8 mouse cellular contexts compared by ENCODE assay signal in the genomic region with DNA sequence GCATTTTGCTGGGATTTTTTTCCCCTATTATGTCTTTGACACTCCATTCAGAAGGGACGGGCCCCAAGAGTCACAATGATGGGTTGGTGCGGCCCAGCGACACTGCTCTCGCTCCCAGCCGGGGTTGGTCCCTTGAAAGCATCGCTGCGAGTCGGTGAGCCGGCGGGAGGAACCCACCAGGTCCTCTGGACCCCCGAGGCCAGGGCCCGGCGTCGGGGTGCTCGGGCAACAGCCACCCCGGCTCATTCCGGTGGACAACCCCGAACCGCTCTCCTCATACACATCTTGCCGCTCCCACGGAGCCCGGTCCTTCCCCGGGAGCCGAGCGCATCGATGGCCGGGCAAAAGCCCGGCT. TPM values are rescaled to one million over a fixed set of nuclear protein-coding genes. Genes with fewer than 3 reads are reported as not detected.
DNase-seq lines count a peak whose midpoint lies in the region; ATAC-seq and TF ChIP-seq lines count a peak whose summit lies in the region.

No protein-coding gene starts in this region.

- H3K4me3 ChIP-seq in layer of hippocampus, adult 2 months = peak overlapping the region; percentile 100
- peak overlapping the region; percentile 90 for H3K4me3 ChIP-seq in embryonic facial prominence, embryonic 12.5 days
- peak overlapping the region; percentile 92 for H3K4me3 ChIP-seq in myocyte

- no peaks in the 10 kb centered on the region for H3K9me3 ChIP-seq in embryonic facial prominence, embryonic 12.5 days

- WGBS in embryonic facial prominence, embryonic 12.5 days = under 1% methylated on average over 28 of the region's 28 CpGs

- H3K9ac ChIP-seq in embryonic facial prominence, embryonic 12.5 days = peak overlapping the region; percentile 94

- no peak for DNase-seq in layer of hippocampus, adult 2 months (ENCODE audit: low spot score in 2 of 2)
- DNase-seq in layer of hippocampus, adult 11-12 months (ENCODE audit: low spot score) = no peak
- no peak for DNase-seq in cerebellum, adult 18-20 months
- no peak for DNase-seq in gastrocnemius, postnatal 36 days
- no peak for DNase-seq in cerebellum, adult 11 months

- ATAC-seq in embryonic facial prominence, embryonic 12.5 days (ENCODE audit: insufficient number of reproducible peaks, insufficient read depth, low FRiP score, low TSS enrichment) = peak; percentile 45
- ATAC-seq in inflammation-experienced regulatory T-cells, adult 6 months = peak; percentile 18

- peak overlapping the region; percentile 98 for H3K27ac ChIP-seq in layer of hippocampus, adult 2 months
- peak overlapping the region; percentile 96 for H3K27ac ChIP-seq in embryonic facial prominence, embryonic 12.5 days

- intact Hi-C loops in gastrocnemius, postnatal 36 days (cut with DNase I) = no loop called here

- TF ChIP-seq CTCF in layer of hippocampus, adult 2 months (conservative IDR thresholded peaks at IDR 0.05) = no peak

- H3K27me3 ChIP-seq in embryonic facial prominence, embryonic 12.5 days = no peaks in the 10 kb centered on the region
- H3K27me3 ChIP-seq in myocyte (ENCODE audit: control insufficient read depth, insufficient read depth, insufficient read length) = no peaks in the 10 kb centered on the region

- TF ChIP-seq POLR2A in myocyte (IDR thresholded peaks at IDR 0.05; ENCODE audit: insufficient read length, low read depth) = no peak

- peaks cover 51% of the 10 kb centered on the region for H3K79me2 ChIP-seq in myocyte (ENCODE audit: control insufficient read depth, insufficient read depth)

- no peaks in the 10 kb centered on the region for H3K36me3 ChIP-seq in embryonic facial prominence, embryonic 12.5 days
- no peaks in the 10 kb centered on the region for H3K36me3 ChIP-seq in myocyte (ENCODE audit: control insufficient read depth, insufficient read depth)

- H3K4me2 ChIP-seq in embryonic facial prominence, embryonic 12.5 days (replicated peaks) = peak overlapping the region; percentile 90
- peak overlapping the region; percentile 97 for H3K4me2 ChIP-seq in myocyte (ENCODE audit: low read depth)

- peak overlapping the region; percentile 99 for H3ac ChIP-seq in myocyte (ENCODE audit: control insufficient read depth, insufficient read length)

- peaks cover 22% of the 10 kb centered on the region for H3K4me1 ChIP-seq in embryonic facial prominence, embryonic 12.5 days

TF ChIP-seq in myocyte, 11 proteins besides CTCF, POLR2A, EP300 and RAD21:
- TF ChIP-seq E2F4 (IDR thresholded peaks at IDR 0.05; ENCODE audit: insufficient read depth) (no peak), REST (IDR thresholded peaks at IDR 0.05; ENCODE audit: insufficient read depth, insufficient read length) (no peak), TCF3 (IDR thresholded peaks at IDR 0.05; ENCODE audit: insufficient read length, low read depth) (no peak), MAX (IDR thresholded peaks at IDR 0.05; ENCODE audit: low read depth) (no peak), USF1 (IDR thresholded peaks at IDR 0.05; ENCODE audit: low read depth) (no peak), MYOG (IDR thresholded peaks at IDR 0.05; ENCODE audit: control insufficient read depth in 1 of 3, insufficient read depth in 1 of 3, insufficient read length in 2 of 3, low read depth in 2 of 3) (no peak), TCF12 (IDR thresholded peaks at IDR 0.05; ENCODE audit: insufficient read depth, poor library complexity, severe bottlenecking) (no peak), CEBPB (IDR thresholded peaks at IDR 0.05; ENCODE audit: insufficient read depth, poor library complexity, severe bottlenecking) (no peak), SRF (IDR thresholded peaks at IDR 0.05; ENCODE audit: control insufficient read depth, insufficient read length, low read depth) (no peak), MYOD1 (IDR thresholded peaks at IDR 0.05; ENCODE audit: control insufficient read depth in 1 of 3, insufficient read length in 2 of 3, low read depth in 2 of 3) (no peak), POLR2AphosphoS2 (IDR thresholded peaks at IDR 0.05; ENCODE audit: insufficient read length, low read depth) (no peak)

RNA-seq across cellular contexts. Expression of a gene that starts 3.2 kb away (rescaled TPM):
- total RNA-seq in layer of hippocampus, adult 2 months (2021) = 10 to 100 TPM; 61.4 to 61.5 TPM
- polyA plus RNA-seq in embryonic facial prominence, embryonic 12.5 days (2016; fragmentation: Nextera tagmentation; extraction: Ambion mirVana) = 44.0 and 45.8 TPM in 2 replicates
- polyA plus RNA-seq in inflammation-experienced regulatory T-cells, adult 6 months (2017; shearing (Covaris generic)) = 10 to 100 TPM; 29.1 to 34.6 (median 34.4) TPM
- 10.2 TPM for polyA plus RNA-seq in myocyte (2012; fragmentation: generic; extraction: Trizol)
- total RNA-seq in gastrocnemius, postnatal 36 days (2021) = 10 to 100 TPM; 61.5 to 71.1 TPM

RNA-seq across cellular contexts. Expression of a gene that starts 39.4 kb away (rescaled TPM):
- 1 to 10 TPM; 1.9 to 2.2 TPM for total RNA-seq in layer of hippocampus, adult 2 months (2021)
- polyA plus RNA-seq in embryonic facial prominence, embryonic 12.5 days (2016; fragmentation: Nextera tagmentation; extraction: Ambion mirVana) = 0.97 and 1.3 TPM in 2 replicates
- polyA plus RNA-seq in inflammation-experienced regulatory T-cells, adult 6 months (2017; shearing (Covaris generic)) = not detected
- not detected for polyA plus RNA-seq in myocyte (2012; fragmentation: generic; extraction: Trizol)
- not detected for total RNA-seq in gastrocnemius, postnatal 36 days (2021)

RNA-seq across cellular contexts. Expression of a gene that starts 56.5 kb away (rescaled TPM):
- 10 to 100 TPM; 63.2 to 65.6 TPM for total RNA-seq in layer of hippocampus, adult 2 months (2021)
- 89.4 and 91.0 TPM in 2 replicates for polyA plus RNA-seq in embryonic facial prominence, embryonic 12.5 days (2016; fragmentation: Nextera tagmentation; extraction: Ambion mirVana)
- polyA plus RNA-seq in inflammation-experienced regulatory T-cells, adult 6 months (2017; shearing (Covaris generic)) = 10 to 100 TPM; 54.8 to 88.4 (median 87.9) TPM
- 34.9 TPM for polyA plus RNA-seq in myocyte (2012; fragmentation: generic; extraction: Trizol)
- total RNA-seq in gastrocnemius, postnatal 36 days (2021) = 100 to 1,000 TPM in 1 of 2 experiments, 10 to 100 TPM in 1; 95.2 to 122 TPM
